Mouse (Mus musculus): ENCODE data around the gene Ccz1. TPM values are rescaled to one million over a fixed set of nuclear protein-coding genes. Genes with fewer than 3 reads are reported as not detected.

The Ccz1 gene
- polyA plus RNA-seq, 1 experiment from 2014 or later = 57.6 TPM

DNA sequence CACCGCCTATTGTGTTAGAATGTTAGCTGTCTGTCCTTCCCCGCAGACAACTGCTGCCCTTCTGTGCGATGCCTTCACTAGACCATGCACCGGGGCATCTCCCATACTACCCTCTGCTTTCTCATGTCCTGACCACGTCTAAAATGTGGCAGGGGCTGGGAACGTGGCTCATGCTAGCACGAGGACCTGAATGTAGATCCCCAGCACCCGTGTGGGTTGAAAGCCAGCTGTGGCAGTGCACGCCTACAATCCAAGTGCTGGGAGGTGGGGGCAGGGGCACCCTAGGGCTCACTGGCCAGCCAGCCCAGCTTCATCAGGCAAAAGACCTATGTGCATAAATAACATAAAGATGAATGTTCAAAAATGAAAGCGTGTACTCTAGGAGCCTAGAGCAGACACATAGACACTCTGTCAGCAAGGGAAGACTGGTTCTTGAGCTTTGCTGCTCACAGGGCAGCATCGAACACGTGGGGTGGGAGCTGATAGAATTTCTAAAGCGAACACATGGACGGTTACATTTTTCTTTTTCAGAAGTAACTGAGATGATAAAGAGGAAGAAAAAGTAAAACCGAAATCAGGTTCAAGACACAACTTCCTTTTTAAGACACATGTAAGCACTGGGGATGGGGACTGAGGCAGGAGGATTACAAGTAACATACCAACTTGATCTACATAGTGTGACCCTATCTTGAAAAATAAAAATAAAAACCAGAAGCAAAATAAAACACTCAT lies 12.1 kb downstream of the Ccz1 start:
- 88% methylated on average over 15 of the region's 15 CpGs for WGBS
- ATAC-seq (replicated peaks; ENCODE audit: extremely low read depth, insufficient read depth, low FRiP score) = no peak
- H3K4me2 ChIP-seq (ENCODE audit: low read depth, low read length) = no peak overlapping the region
- no peak overlapping the region for H3K9ac ChIP-seq (ENCODE audit: low read length)
- H3K27me3 ChIP-seq (ENCODE audit: control insufficient read depth, insufficient read depth, low read length) = no peaks in the 10 kb centered on the region
- H3K4me1 ChIP-seq (ENCODE audit: control insufficient read depth, insufficient read depth, low read length) = no peaks in the 10 kb centered on the region
- no peak overlapping the region for H3K27ac ChIP-seq (ENCODE audit: low read length)
- H3K36me3 ChIP-seq (ENCODE audit: control insufficient read depth, insufficient read depth) = peaks cover 52% of the 10 kb centered on the region
- no peak overlapping the region for H3K4me3 ChIP-seq (ENCODE audit: low read length)
- H3K9me3 ChIP-seq (replicated peaks; ENCODE audit: control insufficient read depth, low read length) = no peaks in the 10 kb centered on the region

DNA sequence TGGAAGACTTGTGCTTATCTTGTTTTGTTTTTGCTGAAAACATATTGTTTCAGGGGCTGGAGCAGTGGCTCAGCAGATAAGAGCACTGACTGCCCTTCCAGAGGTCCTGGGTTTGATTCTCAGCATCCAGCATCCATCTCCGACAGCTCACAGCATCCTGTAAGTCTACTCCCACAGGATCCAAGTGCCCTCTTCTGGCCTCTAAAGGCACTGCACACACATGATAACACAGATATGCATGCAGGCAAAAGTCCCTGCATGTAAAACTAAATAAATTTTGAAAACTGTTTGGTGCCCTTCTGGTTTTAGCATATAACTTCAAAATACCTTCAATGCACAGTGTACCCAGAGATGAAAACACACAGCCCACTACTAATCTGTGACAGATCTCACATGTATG lies 15.3 kb downstream of the Ccz1 start:
- Histone ChIP-seq H3K9ac (ENCODE audit: low read length) (no peak overlapping the region), H3K4me3 (ENCODE audit: low read length) (no peak overlapping the region), H3K36me3 (ENCODE audit: control insufficient read depth, insufficient read depth) (peaks cover 45% of the 10 kb centered on the region), H3K9me3 (replicated peaks; ENCODE audit: control insufficient read depth, low read length) (no peaks in the 10 kb centered on the region), H3K27ac (ENCODE audit: low read length) (no peak overlapping the region), H3K4me2 (ENCODE audit: low read depth, low read length) (no peak overlapping the region), H3K4me1 (ENCODE audit: control insufficient read depth, insufficient read depth, low read length) (no peaks in the 10 kb centered on the region), H3K27me3 (ENCODE audit: control insufficient read depth, insufficient read depth, low read length) (no peaks in the 10 kb centered on the region)
- no peak for ATAC-seq (replicated peaks; ENCODE audit: extremely low read depth, insufficient read depth, low FRiP score)
- WGBS = 80% methylated on average over 1 of the region's 1 CpGs

DNA sequence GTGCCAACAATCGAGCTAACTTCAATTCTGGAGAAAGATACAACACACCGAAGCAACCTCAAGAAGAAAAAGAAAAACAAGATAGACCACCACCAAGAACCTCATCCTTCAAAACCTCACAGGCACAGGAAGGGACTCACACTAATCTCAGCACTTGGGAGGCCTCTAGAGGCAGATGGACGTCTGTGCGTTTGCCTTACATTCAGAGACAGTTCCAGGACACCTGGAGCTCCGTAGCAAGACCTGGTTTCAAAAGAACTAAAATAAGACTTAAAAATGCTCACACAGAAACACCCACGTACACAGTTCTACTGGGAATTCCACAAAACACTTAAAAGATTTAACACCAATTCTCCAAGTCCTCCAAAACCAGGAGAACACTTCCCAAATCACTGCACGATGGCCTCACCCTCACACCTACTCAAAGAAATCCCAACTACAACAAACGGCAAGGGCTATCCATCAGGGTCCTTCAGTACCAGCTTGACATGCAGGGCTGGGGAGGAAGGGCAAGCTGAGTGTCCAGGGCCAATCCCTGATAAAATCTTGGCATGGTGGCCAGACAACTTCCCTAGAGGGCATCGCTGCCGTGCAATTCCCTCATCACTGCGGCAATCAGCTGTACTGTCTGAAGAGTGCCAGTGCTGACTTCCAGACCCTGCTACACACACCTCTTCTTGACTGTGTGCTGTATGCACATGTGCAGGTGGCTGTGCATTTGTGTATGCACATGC lies 19.9 kb downstream of the Ccz1 start:
- Histone ChIP-seq H3K36me3 (ENCODE audit: control insufficient read depth, insufficient read depth) (peaks cover 46% of the 10 kb centered on the region), H3K27ac (ENCODE audit: low read length) (no peak overlapping the region), H3K4me3 (ENCODE audit: low read length) (no peak overlapping the region), H3K4me2 (ENCODE audit: low read depth, low read length) (no peak overlapping the region), H3K9me3 (replicated peaks; ENCODE audit: control insufficient read depth, low read length) (no peaks in the 10 kb centered on the region), H3K9ac (ENCODE audit: low read length) (no peak overlapping the region), H3K4me1 (ENCODE audit: control insufficient read depth, insufficient read depth, low read length) (peaks cover 8% of the 10 kb centered on the region), H3K27me3 (ENCODE audit: control insufficient read depth, insufficient read depth, low read length) (no peaks in the 10 kb centered on the region)
- ATAC-seq (replicated peaks; ENCODE audit: extremely low read depth, insufficient read depth, low FRiP score) = no peak
- WGBS = 70% methylated on average over 11 of the region's 11 CpGs

GRCm38 (mm10) chr5:143993849-143994248 lies 20.8 kb downstream of the Ccz1 start:
- WGBS = 61% methylated on average over 5 of the region's 5 CpGs
- no peak for ATAC-seq (replicated peaks; ENCODE audit: extremely low read depth, insufficient read depth, low FRiP score)
- Histone ChIP-seq H3K4me3 (ENCODE audit: low read length) (no peak overlapping the region), H3K4me2 (ENCODE audit: low read depth, low read length) (no peak overlapping the region), H3K27ac (ENCODE audit: low read length) (peak overlapping the region; percentile 56), H3K9me3 (replicated peaks; ENCODE audit: control insufficient read depth, low read length) (no peaks in the 10 kb centered on the region), H3K27me3 (ENCODE audit: control insufficient read depth, insufficient read depth, low read length) (no peaks in the 10 kb centered on the region), H3K4me1 (ENCODE audit: control insufficient read depth, insufficient read depth, low read length) (peaks cover 10% of the 10 kb centered on the region), H3K9ac (ENCODE audit: low read length) (no peak overlapping the region), H3K36me3 (ENCODE audit: control insufficient read depth, insufficient read depth) (peaks cover 43% of the 10 kb centered on the region)

DNA sequence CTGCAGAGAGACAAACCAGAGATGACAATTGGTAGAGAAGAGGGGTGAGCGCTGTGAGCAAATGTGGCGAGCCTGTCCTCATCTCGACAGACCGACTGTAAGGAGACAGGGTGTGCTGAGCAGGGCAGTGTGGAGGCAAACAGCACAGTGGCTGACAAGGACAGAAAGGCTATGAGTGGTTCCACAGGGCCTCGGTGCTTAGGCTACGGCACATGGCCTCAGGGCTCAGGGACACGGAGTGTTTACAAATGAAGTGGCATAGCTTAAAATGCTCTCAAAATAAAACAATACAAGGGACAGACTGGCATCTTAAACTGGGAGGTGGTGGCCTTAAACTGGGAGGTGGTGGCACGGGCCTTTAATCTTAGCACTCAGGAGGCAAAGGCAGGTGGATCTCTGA lies 21.4 kb downstream of the Ccz1 start:
- no peak for ATAC-seq (replicated peaks; ENCODE audit: extremely low read depth, insufficient read depth, low FRiP score)
- Histone ChIP-seq H3K4me2 (ENCODE audit: low read depth, low read length) (no peak overlapping the region), H3K9ac (ENCODE audit: low read length) (no peak overlapping the region), H3K9me3 (replicated peaks; ENCODE audit: control insufficient read depth, low read length) (no peaks in the 10 kb centered on the region), H3K4me1 (ENCODE audit: control insufficient read depth, insufficient read depth, low read length) (peaks cover 10% of the 10 kb centered on the region), H3K27ac (ENCODE audit: low read length) (peak overlapping the region; percentile 56), H3K27me3 (ENCODE audit: control insufficient read depth, insufficient read depth, low read length) (no peaks in the 10 kb centered on the region), H3K36me3 (ENCODE audit: control insufficient read depth, insufficient read depth) (peaks cover 45% of the 10 kb centered on the region), H3K4me3 (ENCODE audit: low read length) (no peak overlapping the region)
- 85% methylated on average over 8 of the region's 8 CpGs for WGBS

DNA sequence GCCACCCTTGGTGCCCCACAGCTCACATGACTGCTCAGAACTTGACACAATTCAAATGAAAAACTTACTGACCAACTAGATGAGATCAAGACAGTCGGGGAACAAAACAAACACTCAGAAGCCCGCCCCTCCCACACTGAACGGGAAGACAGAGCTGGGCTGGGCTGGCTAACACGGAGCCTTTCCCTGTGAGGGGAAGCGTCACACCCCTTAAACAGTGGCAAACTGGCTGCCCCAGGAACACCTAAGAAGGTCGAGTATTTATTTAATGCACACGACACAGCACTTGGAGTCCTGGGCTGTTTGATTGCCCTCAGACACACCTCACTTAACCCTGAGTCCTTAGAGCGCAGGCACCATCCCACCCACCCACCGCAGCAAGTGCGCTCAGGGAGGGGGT lies 22.0 kb downstream of the Ccz1 start:
- H3K27me3 ChIP-seq (ENCODE audit: control insufficient read depth, insufficient read depth, low read length) = no peaks in the 10 kb centered on the region
- peaks cover 10% of the 10 kb centered on the region for H3K4me1 ChIP-seq (ENCODE audit: control insufficient read depth, insufficient read depth, low read length)
- no peak overlapping the region for H3K4me2 ChIP-seq (ENCODE audit: low read depth, low read length)
- H3K4me3 ChIP-seq (ENCODE audit: low read length) = no peak overlapping the region
- H3K27ac ChIP-seq (ENCODE audit: low read length) = no peak overlapping the region
- no peak overlapping the region for H3K9ac ChIP-seq (ENCODE audit: low read length)
- no peak for ATAC-seq (replicated peaks; ENCODE audit: extremely low read depth, insufficient read depth, low FRiP score)
- WGBS = 72% methylated on average over 10 of the region's 10 CpGs
- H3K9me3 ChIP-seq (replicated peaks; ENCODE audit: control insufficient read depth, low read length) = no peaks in the 10 kb centered on the region
- H3K36me3 ChIP-seq (ENCODE audit: control insufficient read depth, insufficient read depth) = peaks cover 47% of the 10 kb centered on the region

- Histone ChIP-seq H3K4me2 (ENCODE audit: low read depth, low read length) (no peak overlapping the region), H3K27me3 (ENCODE audit: control insufficient read depth, insufficient read depth, low read length) (no peaks in the 10 kb centered on the region), H3K27ac (ENCODE audit: low read length) (peak overlapping the region; percentile 67), H3K9ac (ENCODE audit: low read length) (no peak overlapping the region), H3K9me3 (replicated peaks; ENCODE audit: control insufficient read depth, low read length) (no peaks in the 10 kb centered on the region), H3K4me3 (ENCODE audit: low read length) (no peak overlapping the region), H3K4me1 (ENCODE audit: control insufficient read depth, insufficient read depth, low read length) (peaks cover 10% of the 10 kb centered on the region), H3K36me3 (ENCODE audit: control insufficient read depth, insufficient read depth) (peaks cover 62% of the 10 kb centered on the region)
- no peak for ATAC-seq (replicated peaks; ENCODE audit: extremely low read depth, insufficient read depth, low FRiP score)
- WGBS = 81% methylated on average over 11 of the region's 11 CpGs
Observed at GRCm38 (mm10) chr5:143990086-143990485, 24.6 kb downstream of the Ccz1 start.

- Histone ChIP-seq H3K4me1 (ENCODE audit: control insufficient read depth, insufficient read depth, low read length) (peaks cover 8% of the 10 kb centered on the region), H3K9ac (ENCODE audit: low read length) (no peak overlapping the region), H3K4me3 (ENCODE audit: low read length) (no peak overlapping the region), H3K27me3 (ENCODE audit: control insufficient read depth, insufficient read depth, low read length) (no peaks in the 10 kb centered on the region), H3K9me3 (replicated peaks; ENCODE audit: control insufficient read depth, low read length) (no peaks in the 10 kb centered on the region), H3K4me2 (ENCODE audit: low read depth, low read length) (no peak overlapping the region), H3K36me3 (ENCODE audit: control insufficient read depth, insufficient read depth) (peaks cover 58% of the 10 kb centered on the region), H3K27ac (ENCODE audit: low read length) (peak overlapping the region; percentile 67)
- 71% methylated on average over 4 of the region's 4 CpGs for WGBS
- ATAC-seq (replicated peaks; ENCODE audit: extremely low read depth, insufficient read depth, low FRiP score) = peak; percentile 66; the same call in 1 of the 2 replicates
Observed at GRCm38 (mm10) chr5:143989046-143989445, 25.6 kb downstream of the Ccz1 start.

- Histone ChIP-seq H3K27me3 (ENCODE audit: control insufficient read depth, insufficient read depth, low read length) (no peaks in the 10 kb centered on the region), H3K4me2 (ENCODE audit: low read depth, low read length) (no peak overlapping the region), H3K9me3 (replicated peaks; ENCODE audit: control insufficient read depth, low read length) (no peaks in the 10 kb centered on the region), H3K9ac (ENCODE audit: low read length) (no peak overlapping the region), H3K27ac (ENCODE audit: low read length) (no peak overlapping the region), H3K36me3 (ENCODE audit: control insufficient read depth, insufficient read depth) (peaks cover 49% of the 10 kb centered on the region), H3K4me3 (ENCODE audit: low read length) (no peak overlapping the region), H3K4me1 (ENCODE audit: control insufficient read depth, insufficient read depth, low read length) (0 out of 2 replicates have a peak, but pooled peaks cover 2% of the 10 kb centered on the region)
- 96% methylated on average over 3 of the region's 3 CpGs for WGBS
- ATAC-seq (replicated peaks; ENCODE audit: extremely low read depth, insufficient read depth, low FRiP score) = no peak
Observed at GRCm38 (mm10) chr5:143987596-143987995, 27.1 kb downstream of the Ccz1 start.
